In the genomic region with DNA sequence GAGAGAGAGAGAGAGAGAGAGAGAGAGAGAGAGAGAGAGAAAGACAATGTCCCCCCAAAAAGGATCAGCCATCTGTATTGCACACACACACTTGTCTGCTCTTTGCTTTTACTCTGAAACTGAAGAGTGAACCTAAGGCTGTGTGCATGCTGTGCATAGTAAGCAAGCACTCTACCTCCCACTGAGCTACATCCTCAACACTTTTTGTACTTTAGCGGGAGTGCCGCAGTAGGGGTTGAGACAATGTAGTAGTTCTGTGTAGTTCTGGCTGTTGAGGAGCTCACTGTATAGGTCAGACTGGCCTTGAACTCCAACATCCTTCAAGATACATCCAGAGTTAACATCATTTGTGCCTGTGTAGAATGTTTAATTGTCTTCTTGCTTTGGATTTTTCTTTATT, we compare ENCODE assay signal across 29 mouse cellular contexts. TPM values are rescaled to one million over a fixed set of nuclear protein-coding genes. Genes with fewer than 3 reads are reported as not detected.
"Had no signal": no experiment of that assay in that cellular context is flagged by ENCODE, and none has a peak within 500 bp of the region (broad histone marks: within the 10 kb centered on the region; RNA-seq: fewer than 3 reads in every experiment).

No protein-coding gene starts in this region.

- H3K9ac ChIP-seq: limb, embryonic 12.5 days; limb, embryonic 13.5 days; limb, embryonic 15.5 days; liver, embryonic 12.5 days; liver, embryonic 13.5 days; liver, embryonic 14.5 days; liver, embryonic 15.5 days; liver, postnatal 0 days; lung, embryonic 14.5 days; lung, embryonic 15.5 days; midbrain, embryonic 12.5 days; midbrain, embryonic 13.5 days; midbrain, embryonic 15.5 days had no signal

- H3K27ac ChIP-seq: limb, embryonic 10.5 days; limb, embryonic 12.5 days; limb, embryonic 13.5 days; limb, embryonic 15.5 days; liver, embryonic 12.5 days; liver, embryonic 13.5 days; liver, embryonic 14.5 days; liver, embryonic 15.5 days; lung, embryonic 15.5 days; macrophage; midbrain, embryonic 10.5 days; midbrain, embryonic 12.5 days; midbrain, embryonic 13.5 days; midbrain, embryonic 15.5 days had no signal

- DNase-seq: left cerebral cortex, postnatal 4 days; liver; liver, embryonic 13.5 days; liver, postnatal 0 days; lung, adult 18-20 months; lung, adult 2 months; lung, embryonic 14.5 days; lung, postnatal 10 days; lung, postnatal 14 days; lung, postnatal 36 days; lung, postnatal 4 days; midbrain, embryonic 14.5 days had no signal

- H3K36me3 ChIP-seq: limb, embryonic 10.5 days; limb, embryonic 12.5 days; limb, embryonic 13.5 days; limb, embryonic 15.5 days; liver, embryonic 12.5 days; liver, embryonic 13.5 days; liver, embryonic 15.5 days; lung, embryonic 15.5 days; midbrain, embryonic 10.5 days; midbrain, embryonic 12.5 days; midbrain, embryonic 13.5 days; midbrain, embryonic 15.5 days had no signal

- H3K9me3 ChIP-seq: limb, embryonic 10.5 days; limb, embryonic 12.5 days; limb, embryonic 13.5 days; limb, embryonic 15.5 days; liver, embryonic 12.5 days; liver, embryonic 13.5 days; liver, embryonic 15.5 days; lung, embryonic 15.5 days; megakaryocyte, embryonic 14.5 days; midbrain, embryonic 10.5 days; midbrain, embryonic 12.5 days; midbrain, embryonic 13.5 days; midbrain, embryonic 15.5 days had no signal

- H3K4me1 ChIP-seq: limb, embryonic 10.5 days; limb, embryonic 12.5 days; limb, embryonic 13.5 days; liver, embryonic 12.5 days; liver, embryonic 13.5 days; liver, embryonic 15.5 days; midbrain, embryonic 10.5 days; midbrain, embryonic 12.5 days; midbrain, embryonic 13.5 days; midbrain, embryonic 15.5 days had no signal

- H3K4me3 ChIP-seq: limb, embryonic 10.5 days; limb, embryonic 12.5 days; limb, embryonic 13.5 days; limb, embryonic 15.5 days; liver, embryonic 12.5 days; liver, embryonic 13.5 days; liver, embryonic 15.5 days; lung, embryonic 15.5 days; megakaryocyte, embryonic 14.5 days; midbrain, embryonic 10.5 days; midbrain, embryonic 12.5 days; midbrain, embryonic 13.5 days; midbrain, embryonic 15.5 days; myocyte had no signal

RNA-seq across cellular contexts. Expression of gene Exph5, which starts 35.9 kb away (rescaled TPM):
- total RNA-seq: megakaryocyte-erythroid progenitor cell, adult 5-6 weeks; monocyte, adult 5-6 weeks had no signal
